Mouse (Mus musculus) left cerebral cortex, postnatal 14 days (tissue): ENCODE results near the gene Lyrm9. TPM values are rescaled to one million over a fixed set of nuclear protein-coding genes. Genes with fewer than 3 reads are reported as not detected.

Experiments
- DNase-seq, 2 experiments: peaks; one replicate each; pipeline ENCODE4 v3.0.0; 2021 to 2022; ENCODE audit warnings: low spot score in 2 of 2, mixed read lengths in 1 of 2
- intact Hi-C: fragments of 180-260 bp; cut with DNase I; formaldehyde crosslinking; loops from one replicate; pipeline ENCODE4 v1.15.1; 2025
- total RNA-seq, 2 experiments: library from RNA; stranded (reverse); gene quantifications; 2 replicates each; pipeline ENCODE4 v1.2.3; 2021

Gene Lyrm9
- total RNA-seq, 2 experiments from 2014 or later, result 29.3 to 29.4 TPM

- intact Hi-C loops, result loop anchor here (5.0 kb wide), 1 partner anchor 55 kb away; the partner anchor contains the start of gene Ccnq
These were observed 18.9 kb upstream of the Lyrm9 start for GRCm38 (mm10) chr11:78807341-78808108.

GRCm38 (mm10) chr11:78809398-78809797, 17.0 kb upstream of the Lyrm9 start:
- intact Hi-C loops, result loop anchor here (5.0 kb wide), 1 partner anchor 57 kb away; the partner anchor contains the start of gene Ccnq
- DNase-seq, result no peak

More at GRCm38 (mm10) chr11:78807341-78808108, 18.9 kb upstream of the Lyrm9 start:
- no peak for DNase-seq

- intact Hi-C loops, result no loop called here
These were observed 11.9 kb upstream of the Lyrm9 start for GRCm38 (mm10) chr11:78814461-78814941.

GRCm38 (mm10) chr11:78815986-78816792, 10.2 kb upstream of the Lyrm9 start:
- intact Hi-C loops, result no loop called here
- no peak for DNase-seq

More at GRCm38 (mm10) chr11:78814461-78814941, 11.9 kb upstream of the Lyrm9 start:
- no peak for DNase-seq

- intact Hi-C loops, result no loop called here
- DNase-seq, result no peak
These were observed 8.9 kb upstream of the Lyrm9 start for GRCm38 (mm10) chr11:78817311-78818022.

- intact Hi-C loops, result no loop called here
These were observed 5.9 kb upstream of the Lyrm9 start for GRCm38 (mm10) chr11:78820337-78821000.

GRCm38 (mm10) chr11:78822792-78823498, 3.4 kb upstream of the Lyrm9 start:
- peak; percentile 64 to 72 for DNase-seq
- intact Hi-C loops, result no loop called here

More at GRCm38 (mm10) chr11:78820337-78821000, 5.9 kb upstream of the Lyrm9 start:
- DNase-seq, result no peak

- intact Hi-C loops, result loop anchor here (5.0 kb wide), 5 partner anchors 35 to 270 kb away; partner anchors contain the start of genes Ccnq and Nlk
- no peak for DNase-seq
These were observed 1.2 kb downstream of the Lyrm9 start for GRCm38 (mm10) chr11:78827546-78827945.

- DNase-seq, result no peak
- intact Hi-C loops, result loop anchor here (5.0 kb wide), 5 partner anchors 36 to 271 kb away; partner anchors contain the start of genes Ccnq and Nlk
These were observed 2.0 kb downstream of the Lyrm9 start for GRCm38 (mm10) chr11:78828386-78828785.

- DNase-seq, result no peak
- intact Hi-C loops, result loop anchor here (5.0 kb wide), 5 partner anchors 37 to 272 kb away; partner anchors contain the start of genes Ccnq and Nlk
These were observed 3.0 kb downstream of the Lyrm9 start for GRCm38 (mm10) chr11:78829373-78829772.

- DNase-seq, result no peak
- intact Hi-C loops, result no loop called here
These were observed 3.8 kb downstream of the Lyrm9 start for GRCm38 (mm10) chr11:78830180-78830579.

- intact Hi-C loops, result no loop called here
- peak; percentile 46 to 81 for DNase-seq
These were observed 5.3 kb downstream of the Lyrm9 start for GRCm38 (mm10) chr11:78831716-78832115.

- no peak for DNase-seq
- intact Hi-C loops, result no loop called here
These were observed 5.8 kb downstream of the Lyrm9 start for GRCm38 (mm10) chr11:78832117-78832726.

- no peak for DNase-seq
- intact Hi-C loops, result no loop called here
These were observed 6.5 kb downstream of the Lyrm9 start for GRCm38 (mm10) chr11:78832816-78833314.

- no peak for DNase-seq
- intact Hi-C loops, result no loop called here
These were observed 10.1 kb downstream of the Lyrm9 start for GRCm38 (mm10) chr11:78836486-78836885.

GRCm38 (mm10) chr11:78837989-78838388, 11.6 kb downstream of the Lyrm9 start:
- intact Hi-C loops, result no loop called here
- DNase-seq, result peak; percentile 75 to 78

GRCm38 (mm10) chr11:78839491-78839890, 13.1 kb downstream of the Lyrm9 start:
- intact Hi-C loops, result no loop called here

More at GRCm38 (mm10) chr11:78839491-78839890, 13.1 kb downstream of the Lyrm9 start:
- no peak for DNase-seq
